Mouse (Mus musculus) cerebellum, adult 9-10 months (tissue): ENCODE data around the gene Capza2.
"Not testable (repeated sequence)": the region's sequence is repeated elsewhere in the genome, so short reads cannot be mapped to it uniquely, and the experiment has no call there.

Experiments used
- DNase-seq: peaks from one replicate; pipeline ENCODE4 v3.0.0; 2022

Gene Capza2

DNA sequence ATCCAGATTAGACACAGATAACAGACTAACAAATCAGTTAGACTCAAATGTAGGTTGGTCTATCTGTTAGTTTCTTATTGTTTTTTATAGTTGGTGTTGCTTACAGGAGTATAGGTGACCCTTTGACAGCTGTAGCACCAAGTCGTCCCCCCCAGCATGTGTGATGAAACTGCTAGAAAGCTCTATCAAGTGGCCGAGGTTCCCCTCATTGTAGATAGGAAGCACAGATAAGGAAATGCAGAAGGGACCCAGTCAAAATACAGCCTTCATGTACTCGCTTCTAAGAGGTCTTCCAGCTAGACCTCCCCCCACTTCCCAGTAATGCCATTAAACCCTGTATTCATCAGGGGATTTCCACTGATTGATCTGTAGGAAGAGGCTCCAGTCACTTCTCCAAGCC, 6.7 kb downstream of the Capza2 start:
- DNase-seq, result no peak

DNA sequence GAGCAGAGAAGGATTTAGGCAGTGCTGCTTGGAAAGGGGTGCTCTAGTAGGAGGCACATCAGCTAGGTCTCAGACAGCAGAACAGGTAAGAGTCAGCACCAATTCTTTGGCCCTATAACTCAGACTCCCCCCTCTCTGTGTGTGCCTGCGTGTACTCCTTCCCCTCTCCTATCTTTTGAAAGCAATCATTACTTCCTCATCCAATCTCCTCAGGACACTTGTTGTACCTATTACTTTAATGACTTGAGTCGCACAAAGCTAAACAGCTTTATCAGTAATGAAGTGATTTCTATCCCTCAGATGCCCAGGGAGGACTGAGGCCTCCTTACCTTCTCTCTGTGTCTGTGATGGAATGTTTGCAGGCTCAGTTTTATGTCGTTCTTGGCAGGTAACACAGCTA, 10.1 kb downstream of the Capza2 start:
- no peak for DNase-seq

DNA sequence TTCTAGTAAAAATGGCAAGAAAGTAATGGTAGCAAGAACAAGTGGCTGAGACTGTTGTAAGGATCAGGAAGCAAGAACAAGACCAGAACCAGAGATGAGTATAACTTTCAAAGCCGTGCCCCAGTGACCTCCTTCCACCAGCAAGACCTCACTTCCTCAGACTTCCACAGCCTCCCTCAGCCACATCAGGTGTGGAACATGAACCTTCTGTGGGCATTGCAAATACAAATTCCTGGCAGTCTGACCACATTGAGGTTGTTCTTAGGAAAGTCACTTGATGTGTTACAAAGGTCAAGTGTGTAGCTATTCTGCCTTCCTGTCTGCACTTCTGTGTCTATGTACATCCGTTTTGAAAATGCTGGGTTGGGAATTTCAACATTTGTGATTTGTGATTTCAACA, 16.1 kb downstream of the Capza2 start:
- no peak for DNase-seq

DNA sequence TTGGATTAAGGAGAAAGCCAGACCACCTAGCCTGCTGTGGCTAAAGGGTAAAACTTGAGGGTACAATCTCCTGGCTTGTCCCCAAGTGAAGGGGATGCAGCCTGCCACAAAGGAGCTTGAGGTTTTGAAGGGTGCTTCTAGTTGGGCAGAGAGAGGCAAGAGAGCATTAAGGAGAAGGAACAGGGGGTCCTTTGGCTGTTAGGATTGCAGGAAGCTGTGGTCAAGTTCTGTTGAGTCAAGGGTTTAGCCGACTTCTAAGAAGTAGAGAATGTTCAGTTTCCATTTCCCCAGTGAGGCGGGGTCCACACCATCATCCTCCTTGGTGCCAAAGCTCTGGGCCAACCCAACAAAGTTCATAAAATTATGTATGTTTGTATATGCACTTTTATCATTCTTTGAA, 19.0 kb downstream of the Capza2 start:
- no peak for DNase-seq

DNA sequence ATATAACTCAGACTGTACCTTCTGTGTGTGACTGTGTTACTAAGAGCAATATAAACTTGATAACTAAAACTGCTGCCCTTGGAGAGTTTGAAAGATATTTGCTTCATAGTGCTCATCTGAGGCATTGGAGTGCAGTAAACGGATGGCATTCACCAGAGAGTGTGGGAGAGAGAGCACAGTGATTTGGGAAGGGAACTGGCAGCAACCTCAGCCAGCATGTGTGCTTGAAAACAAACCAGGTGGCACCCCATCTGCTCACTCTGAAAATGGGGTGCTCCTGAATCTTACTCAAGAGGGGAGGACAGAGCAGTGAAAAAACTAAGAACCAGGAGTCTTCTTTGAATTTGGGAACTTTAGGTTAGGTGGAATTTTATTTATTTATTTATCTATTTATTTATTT, 21.3 kb downstream of the Capza2 start:
- peak; percentile 93 for DNase-seq

DNA sequence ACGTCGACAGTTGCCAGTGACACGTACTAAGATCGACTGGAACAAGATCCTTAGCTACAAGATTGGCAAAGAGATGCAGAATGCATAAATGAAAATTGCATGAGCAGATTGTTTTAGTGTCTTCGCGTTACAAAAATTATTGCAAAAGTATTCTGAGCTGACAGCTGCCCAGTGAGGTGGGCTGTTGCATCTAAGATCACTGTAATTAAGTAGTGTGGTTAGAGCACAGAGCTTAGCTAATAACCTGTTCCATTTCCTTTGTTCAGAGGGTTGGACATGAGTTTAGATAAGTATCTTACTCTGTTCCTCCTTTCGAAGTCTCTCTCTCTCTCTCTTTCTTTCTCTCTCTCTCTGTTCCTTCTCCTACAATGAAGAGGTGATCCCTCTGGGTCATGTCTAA, 29.3 kb downstream of the Capza2 start:
- DNase-seq, result no peak

DNA sequence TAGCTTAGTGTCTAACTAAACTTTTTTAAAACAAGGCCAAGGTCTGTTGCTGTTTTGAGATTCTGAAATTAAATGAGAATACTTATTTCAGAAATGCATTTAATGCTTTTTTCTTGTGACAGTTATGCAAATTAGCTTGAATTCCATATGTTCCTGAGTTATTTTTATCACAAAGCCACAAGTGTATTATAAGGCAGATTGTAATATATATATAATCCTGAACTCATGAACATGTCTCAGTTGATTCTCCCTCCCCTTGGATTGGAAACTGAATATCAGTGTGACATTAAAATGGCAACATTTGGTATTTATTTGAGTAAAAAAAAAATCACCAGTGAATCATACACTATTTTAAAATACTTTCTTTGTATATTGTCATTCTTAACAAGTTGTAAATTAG, 30.0 kb downstream of the Capza2 start:
- DNase-seq, result no peak

DNA sequence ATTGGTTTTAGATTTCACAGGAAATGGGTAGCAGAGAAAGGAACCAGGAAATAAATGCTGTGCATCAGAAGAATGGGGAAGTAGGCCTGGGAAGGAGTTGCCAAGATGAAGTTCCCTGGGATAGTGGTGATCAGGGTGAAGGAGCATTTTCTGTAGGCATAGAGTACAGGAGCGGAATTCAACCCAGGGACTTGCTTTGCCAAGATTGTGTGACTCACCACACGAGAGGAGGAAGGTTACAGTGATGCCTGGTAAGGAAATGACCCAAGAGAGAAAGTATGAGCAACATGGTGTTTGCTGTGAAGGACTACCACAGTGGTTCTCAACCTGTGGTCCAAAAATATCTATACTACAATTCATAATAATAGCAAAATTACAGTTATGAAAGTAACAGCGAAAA, 31.8 kb downstream of the Capza2 start:
- no peak for DNase-seq

DNA sequence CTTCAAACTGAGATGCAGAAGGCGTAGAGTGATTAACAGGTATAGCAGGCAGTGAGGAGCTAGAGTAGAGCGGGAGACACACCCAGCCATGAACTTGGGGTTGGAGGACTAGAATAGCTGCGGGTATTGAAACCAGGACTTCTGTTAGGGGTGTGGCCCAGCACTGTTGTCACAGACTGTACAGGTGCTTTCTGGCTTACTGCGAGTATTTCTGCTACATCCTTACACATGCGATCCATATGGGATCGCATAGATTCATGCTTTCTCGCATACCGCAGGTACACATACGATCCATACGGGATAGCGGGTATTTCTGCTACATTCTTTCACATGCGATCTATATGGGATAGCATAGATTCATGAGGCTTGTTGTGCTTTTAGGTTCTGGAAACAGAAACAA, 32.3 kb downstream of the Capza2 start:
- no peak for DNase-seq

DNA sequence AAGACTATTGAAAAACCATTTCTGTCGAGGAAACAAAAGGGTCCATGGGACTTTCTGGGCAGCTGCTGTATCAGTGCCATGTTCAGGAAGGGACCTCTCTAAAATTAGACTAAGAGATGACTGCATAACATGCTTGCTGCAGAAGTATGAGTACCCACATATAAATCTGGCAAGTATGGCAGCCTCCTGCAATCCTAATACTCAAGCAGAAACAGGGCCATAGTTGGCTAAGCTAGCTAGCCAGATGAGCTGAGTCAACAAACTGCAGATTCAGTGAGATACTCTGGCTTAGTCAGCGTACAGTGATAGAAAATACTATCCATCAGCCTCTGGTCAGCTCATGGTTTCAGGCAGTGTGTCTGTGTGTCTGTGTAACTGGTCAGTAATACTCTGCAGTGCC, 33.8 kb downstream of the Capza2 start:
- DNase-seq, result no peak

DNA sequence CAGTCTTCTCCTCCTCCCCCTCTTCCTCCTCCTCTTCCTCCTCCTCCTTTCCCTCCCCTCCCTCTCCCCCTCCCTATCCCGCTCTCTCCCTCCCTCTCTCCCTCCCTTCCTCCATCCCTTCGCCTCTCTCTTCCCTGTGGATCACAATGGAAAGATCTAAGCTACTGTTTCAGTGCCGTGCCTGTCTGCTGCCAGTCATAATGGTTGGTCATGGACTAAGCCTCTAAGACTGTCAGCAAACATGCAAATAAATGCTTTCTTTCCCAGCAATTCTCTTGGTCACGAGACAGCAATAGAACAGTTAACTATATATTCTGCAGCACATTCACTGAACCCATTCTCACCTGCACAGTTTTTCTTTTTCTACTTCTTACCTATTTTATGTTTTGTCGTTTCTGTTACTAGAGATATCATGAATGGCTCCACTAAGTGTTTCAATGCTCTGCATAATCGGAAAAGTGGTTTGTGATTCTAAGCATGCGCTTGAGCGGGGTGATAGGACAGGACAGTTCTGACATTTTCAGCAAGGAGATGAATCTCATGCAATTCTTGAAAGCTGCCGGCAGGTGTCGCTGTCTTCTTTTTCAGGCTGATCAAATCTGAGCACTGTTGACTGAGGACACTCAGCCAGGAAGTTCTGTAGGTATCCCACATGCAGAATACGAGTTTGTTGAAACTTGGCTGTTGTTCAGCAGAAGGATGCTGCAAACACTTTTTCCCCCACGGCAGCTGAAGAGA, 39.2 kb downstream of the Capza2 start:
- peak; percentile 65 for DNase-seq

DNA sequence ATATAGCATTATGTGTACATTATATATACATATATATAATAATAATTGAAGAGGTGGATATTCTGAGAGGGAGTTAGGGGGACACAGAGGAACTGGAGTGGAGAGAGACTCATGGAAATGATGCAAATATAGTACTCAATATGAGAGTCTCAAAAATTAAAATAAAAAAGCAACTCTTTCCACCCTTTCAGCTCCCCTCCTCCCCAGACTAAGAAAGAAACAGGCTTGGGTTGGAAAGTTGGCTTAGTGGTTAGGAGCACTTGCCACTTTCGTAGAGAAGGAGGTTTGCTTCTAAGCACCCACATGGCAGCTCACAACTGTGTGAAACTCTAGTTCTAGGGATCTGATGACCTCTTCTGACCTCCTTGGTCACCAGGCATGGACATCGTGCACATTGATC, 41.0 kb downstream of the Capza2 start:
- no peak for DNase-seq

DNA sequence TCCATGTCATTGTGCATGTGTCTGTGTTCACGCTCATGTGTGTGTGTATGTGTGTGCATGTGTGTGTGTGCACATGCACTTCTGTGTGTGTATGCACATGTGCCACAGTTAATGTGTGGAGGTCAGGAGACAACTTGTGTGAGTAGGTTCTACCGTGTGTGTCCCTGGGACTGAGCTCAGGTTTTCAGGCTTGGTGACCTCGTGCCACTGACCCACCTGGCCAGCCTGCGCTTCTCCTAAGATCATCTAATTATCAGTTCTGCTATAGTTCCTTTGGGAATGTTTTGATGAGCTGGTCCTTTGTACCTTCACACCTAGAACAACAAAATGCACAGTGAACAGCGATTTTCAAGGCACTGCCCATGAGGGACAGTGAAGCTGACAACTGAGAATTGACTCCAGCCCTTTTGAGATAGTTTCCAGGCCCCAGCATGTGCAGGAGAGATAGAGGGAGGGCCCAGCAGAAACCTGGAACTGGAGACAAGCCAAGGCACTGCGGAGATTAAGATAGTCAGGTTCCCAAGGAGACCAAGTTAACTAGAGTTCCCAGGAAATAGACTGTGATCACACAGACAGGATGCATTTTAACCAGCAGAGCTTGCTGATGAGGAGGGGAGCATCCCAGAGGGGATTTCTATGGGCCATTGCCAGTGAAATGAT, 44.4 kb downstream of the Capza2 start:
- no peak for DNase-seq

DNA sequence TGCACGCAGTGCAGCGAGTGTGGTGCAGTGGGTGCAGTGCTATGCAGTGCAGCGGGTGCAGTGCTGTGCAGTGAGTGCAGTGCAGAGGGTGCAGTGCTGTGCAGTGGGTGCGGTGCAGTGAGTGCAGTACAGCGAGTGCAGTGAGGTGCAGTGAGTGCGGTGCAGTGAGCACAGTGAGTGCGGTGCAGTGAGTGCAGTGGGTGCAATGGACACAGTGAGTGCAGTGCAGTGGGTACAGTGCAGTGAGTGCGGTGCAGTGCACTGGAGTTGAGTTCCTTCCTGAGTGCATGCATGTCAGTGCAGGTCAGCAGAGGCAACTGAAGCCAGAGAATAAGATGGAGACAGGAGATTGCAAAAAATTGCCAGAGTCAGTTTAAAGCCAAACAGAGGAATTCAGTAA, 45.8 kb downstream of the Capza2 start:
- DNase-seq, result no peak

DNA sequence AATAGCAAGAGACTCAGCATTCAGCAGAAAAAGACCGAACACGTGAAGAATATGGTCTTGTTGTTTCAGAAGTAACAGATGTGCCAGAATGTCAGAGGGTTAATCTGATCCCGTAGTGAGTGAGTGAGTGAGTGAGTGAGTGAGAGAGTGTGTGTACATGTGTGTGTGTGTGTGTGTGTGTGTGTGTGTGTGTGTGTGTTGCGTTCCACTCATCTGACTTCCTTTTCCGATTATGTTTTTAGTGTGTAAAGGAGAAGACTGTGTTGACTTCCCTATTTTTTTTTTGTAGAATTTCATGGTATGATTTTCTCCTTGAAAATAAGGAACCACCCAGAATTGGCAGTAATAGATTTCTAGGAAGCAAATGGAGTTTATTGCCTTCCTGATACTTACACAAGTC, 52.6 kb downstream of the Capza2 start:
- DNase-seq, result no peak

DNA sequence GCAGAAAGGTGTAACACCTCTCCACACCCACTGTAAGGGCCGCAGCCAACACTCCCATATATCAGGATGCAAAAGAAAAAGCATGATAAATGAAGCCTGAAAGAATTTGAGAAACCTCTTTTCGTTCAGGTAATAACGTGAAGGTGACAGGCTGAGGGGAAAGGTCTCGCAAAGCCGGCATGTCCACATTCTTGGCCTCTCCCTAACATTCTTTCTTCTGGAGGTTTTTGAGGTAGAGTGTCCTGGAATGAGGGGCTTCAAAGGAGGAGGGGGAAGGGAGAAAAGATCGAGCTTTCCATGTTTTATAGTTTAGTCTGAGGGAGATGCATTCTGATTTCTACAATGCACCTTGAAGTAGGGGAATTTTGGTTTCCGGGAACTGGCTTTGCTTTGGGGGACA, 56.6 kb downstream of the Capza2 start, which contains the start of gene St7:
TSS of gene St7 (plus strand) at position 287 of the 400 bp plus-strand sequence.
- DNase-seq, result no peak

DNA sequence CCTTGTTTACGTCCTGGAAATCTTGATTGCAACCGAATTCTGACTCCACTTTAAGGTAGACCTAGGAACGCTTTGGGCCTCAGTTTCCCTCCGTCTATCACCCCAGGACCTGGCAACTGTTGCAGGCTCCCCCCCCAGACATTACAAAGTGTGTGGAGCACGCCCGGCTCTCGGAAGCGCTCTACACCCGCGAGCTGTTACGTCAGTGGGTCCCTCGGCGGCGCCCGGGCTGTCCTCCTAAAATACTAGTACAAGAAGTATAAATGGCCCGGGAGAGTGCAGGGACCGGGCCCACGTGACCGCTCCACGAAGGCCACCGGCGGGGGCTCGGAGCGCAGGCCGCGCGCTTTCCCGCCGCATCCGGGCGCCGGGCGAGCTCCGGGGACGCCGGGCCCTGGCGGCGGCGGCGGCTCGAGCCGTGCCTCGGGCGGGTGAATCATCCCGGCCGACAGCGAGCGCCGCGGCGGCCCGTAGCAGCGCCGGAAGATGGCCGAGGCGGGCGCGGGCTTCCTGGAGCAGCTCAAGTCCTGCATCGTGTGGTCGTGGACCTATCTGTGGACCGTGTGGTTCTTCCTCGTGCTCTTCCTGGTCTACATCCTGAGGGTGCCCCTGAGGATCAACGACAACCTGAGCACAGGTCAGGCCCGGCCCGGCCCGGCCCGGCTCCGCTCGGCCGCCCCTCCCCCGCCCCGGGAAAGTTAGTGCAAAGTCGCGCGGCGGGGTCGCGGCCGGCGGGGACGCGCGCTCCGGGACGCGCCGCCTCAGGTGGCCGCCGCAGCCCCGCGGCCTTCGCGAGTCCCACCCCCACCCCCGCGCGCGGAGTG, 57.9 kb downstream of the Capza2 start:
- peak; percentile 62 for DNase-seq

DNA sequence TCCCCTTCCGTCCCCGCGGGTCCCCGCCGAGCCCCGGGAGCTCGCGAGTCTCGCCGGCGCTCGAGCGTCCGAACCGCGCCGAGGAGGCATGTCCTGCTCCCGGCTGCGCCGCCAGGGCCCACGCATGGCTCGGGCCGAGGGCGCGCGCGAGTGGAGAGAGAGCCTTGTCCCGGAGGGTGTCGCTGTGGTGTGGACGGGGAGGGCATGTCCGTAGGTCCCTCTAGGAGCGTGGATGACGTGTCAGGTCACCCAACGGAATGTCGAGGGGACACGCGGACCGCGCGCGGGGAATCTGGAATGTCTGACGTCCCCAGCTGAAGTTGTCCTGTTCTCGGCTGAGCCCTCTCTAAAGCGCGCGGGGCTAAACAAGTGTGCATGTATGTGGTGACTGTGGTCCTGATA, 58.5 kb downstream of the Capza2 start:
- DNase-seq, result peak; percentile 81

DNA sequence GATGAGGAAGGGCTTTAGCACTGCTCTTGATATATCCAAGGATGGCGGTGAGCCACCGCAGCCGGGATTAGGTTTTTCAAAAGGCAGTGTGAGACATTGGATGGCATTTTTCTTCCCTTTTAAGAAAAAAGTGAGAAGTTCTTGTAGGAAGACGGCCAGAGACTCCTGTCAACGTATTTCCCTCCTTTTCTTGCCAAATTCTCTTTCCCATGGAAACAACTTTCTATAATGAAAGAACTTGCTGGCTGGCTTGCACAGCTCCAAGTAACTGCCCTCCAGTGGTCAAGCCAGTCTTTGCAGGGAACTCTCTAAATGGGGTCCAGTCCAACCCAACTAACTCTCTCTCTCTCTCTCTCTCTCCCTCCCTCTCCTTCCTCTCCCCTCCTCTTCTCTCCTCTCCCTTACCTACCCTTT, 60.3 kb downstream of the Capza2 start:
- DNase-seq, result no peak

DNA sequence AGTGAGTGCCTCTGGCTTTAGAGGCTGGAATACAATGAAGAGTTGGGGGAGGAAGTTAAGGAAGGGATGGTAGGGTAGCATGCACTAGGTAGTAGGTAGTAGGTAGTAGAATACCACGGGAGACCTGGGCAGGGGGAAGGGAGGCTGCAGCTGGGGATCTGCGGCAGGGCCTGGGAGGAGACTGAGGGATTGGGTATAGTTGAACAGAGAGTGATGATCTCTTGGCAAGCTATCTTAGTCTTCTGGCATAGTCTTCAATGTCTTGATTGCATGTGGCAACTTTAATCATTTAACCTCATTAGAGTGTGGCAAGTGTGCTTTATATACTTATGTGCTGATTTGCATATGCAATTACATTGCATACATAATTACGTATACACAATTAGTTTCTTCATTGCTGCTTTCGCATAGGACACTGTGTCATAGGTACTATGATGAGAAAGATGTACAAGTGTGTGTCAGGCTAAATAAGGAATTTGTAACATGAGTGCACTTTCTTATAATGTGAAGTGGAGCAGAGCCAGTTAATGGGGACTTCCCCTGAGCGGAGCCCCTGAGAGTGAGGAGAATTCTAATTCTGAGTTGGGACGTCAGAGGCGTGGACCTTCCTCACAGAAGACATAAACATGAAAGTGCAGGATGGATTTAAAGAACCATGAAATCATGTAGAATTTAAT, 65.0 kb downstream of the Capza2 start:
- no peak for DNase-seq

DNA sequence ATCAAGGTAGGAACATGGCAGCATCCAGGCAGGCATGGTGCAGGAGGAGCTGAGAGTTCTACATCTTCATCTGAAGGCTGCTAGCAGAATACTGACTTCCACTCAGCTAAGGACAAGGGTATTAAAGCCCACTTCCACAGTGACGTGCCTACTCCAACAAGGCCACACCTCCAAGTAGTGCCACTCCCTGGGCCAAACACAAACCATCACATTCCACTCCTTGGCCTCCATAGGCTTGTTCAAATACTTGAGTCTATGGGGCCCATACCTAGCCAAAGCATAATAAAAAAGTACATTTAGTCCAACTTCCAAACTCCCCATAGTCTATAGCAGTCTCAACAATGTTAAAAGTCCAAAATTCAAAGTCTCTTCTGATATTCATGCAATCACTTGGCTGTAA, 68.0 kb downstream of the Capza2 start:
- DNase-seq, result not testable (repeated sequence)

DNA sequence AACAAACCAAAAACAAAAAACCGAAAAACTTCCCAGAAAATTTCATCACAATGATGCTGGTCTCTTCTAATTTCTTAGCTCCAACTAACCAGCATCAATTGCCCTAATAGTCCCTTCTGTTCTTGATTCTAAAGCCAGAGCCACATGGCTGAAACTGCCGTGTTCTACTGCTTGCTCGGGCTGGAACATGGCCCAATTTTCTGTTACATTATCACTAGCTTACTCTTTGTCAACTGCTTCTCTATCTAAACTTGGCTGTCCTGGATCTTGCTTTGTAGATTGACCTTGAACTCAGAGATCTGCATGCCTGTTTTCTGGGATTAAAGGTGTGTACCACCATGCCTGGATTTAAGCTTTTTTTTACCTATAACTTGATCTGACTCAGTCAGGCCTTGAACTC, 69.9 kb downstream of the Capza2 start:
- DNase-seq, result no peak
